Mouse (Mus musculus): Measurements from ENCODE around the gene Mtfr2. TPM values are rescaled to one million over a fixed set of nuclear protein-coding genes. Genes with fewer than 3 reads are reported as not detected.

Mtfr2 gene
- polyA plus RNA-seq, 1 experiment from 2014 or later = 2.9 TPM

DNA sequence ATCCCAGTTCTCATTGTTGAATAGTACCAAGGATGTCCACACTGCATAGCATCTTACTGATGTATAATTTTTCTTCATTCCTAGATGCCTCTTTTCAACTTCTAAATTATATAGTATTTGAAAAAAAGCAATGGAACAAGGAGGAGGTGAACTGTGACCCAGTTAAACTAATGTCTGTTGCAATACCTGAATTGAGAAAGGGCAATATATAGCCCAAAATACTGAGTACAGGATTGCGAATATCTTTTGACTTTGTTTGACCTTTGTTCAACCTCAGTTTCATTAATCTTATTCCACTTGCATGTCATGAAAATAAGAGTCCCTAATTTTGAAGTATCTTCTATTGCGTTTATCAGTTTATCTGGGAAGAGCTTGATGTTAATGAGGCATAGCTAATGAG, 16.3 kb upstream of the Mtfr2 start:
- Histone ChIP-seq H3K36me3 (peaks cover 100% of the 10 kb centered on the region), H3K9me3 (replicated peaks) (no peaks in the 10 kb centered on the region), H3K4me3 (no peak overlapping the region), H3K4me1 (no peaks in the 10 kb centered on the region), H3K27ac (replicated peaks) (no peak overlapping the region), H3K27me3 (ENCODE audit: low read depth, poor library complexity, severe bottlenecking) (no peaks in the 10 kb centered on the region)
- WGBS = 96% methylated on average over 2 of the region's 2 CpGs
- DNase-seq (ENCODE audit: low spot score) = no peak

DNA sequence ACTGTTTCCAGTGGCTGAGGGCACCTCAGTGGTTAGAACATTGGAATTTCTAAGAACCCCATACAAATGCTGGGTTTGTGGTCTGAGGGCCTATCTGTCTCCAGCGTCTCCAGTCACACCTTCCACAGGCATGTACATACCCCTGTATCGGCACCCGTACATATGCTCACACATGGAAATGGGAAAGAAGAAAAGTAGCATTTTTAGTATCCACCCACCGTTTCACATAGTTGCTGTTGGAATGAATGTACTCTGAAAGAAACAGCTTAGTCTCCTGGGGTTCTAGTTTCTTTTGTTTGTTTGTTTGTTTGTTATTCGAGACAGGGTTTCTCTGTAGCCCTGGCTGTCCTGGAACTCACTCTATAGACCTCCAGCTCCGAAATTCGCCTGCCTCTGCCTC, 9.7 kb upstream of the Mtfr2 start:
- 88% methylated on average over 7 of the region's 7 CpGs for WGBS
- H3K4me3 ChIP-seq = no peak overlapping the region
- H3K27ac ChIP-seq (replicated peaks) = no peak overlapping the region
- H3K27me3 ChIP-seq (ENCODE audit: low read depth, poor library complexity, severe bottlenecking) = no peaks in the 10 kb centered on the region
- DNase-seq (ENCODE audit: low spot score) = no peak
- no peaks in the 10 kb centered on the region for H3K9me3 ChIP-seq (replicated peaks)
- H3K36me3 ChIP-seq = peaks cover 100% of the 10 kb centered on the region
- H3K4me1 ChIP-seq = no peaks in the 10 kb centered on the region

DNA sequence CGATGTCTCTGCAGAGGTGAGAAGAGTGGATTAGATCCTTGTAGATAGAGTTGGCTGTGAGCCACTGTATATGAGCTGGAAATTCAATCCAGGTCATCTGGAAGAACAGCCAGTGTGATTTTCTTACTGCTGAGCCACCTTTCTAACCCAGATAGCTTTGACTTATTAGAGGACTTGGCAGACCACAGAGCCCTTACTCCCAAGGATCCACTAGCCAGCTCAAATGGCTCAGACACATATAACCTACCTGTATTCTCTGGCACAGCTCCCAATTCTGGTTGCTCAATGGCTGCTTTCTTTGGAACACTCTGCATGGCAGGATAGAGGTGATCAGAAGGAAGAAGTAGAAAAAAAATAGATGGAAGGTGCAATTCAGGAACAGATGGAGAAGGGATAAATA, 1.8 kb upstream of the Mtfr2 start:
- peaks cover 58% of the 10 kb centered on the region for H3K36me3 ChIP-seq
- DNase-seq (ENCODE audit: low spot score) = no peak
- H3K4me1 ChIP-seq = peaks cover 15% of the 10 kb centered on the region
- H3K27me3 ChIP-seq (ENCODE audit: low read depth, poor library complexity, severe bottlenecking) = no peaks in the 10 kb centered on the region
- H3K9me3 ChIP-seq (replicated peaks) = no peaks in the 10 kb centered on the region
- WGBS = 92% methylated on average over 1 of the region's 1 CpGs
- no peak overlapping the region for H3K27ac ChIP-seq (replicated peaks)
- no peak overlapping the region for H3K4me3 ChIP-seq

- DNase-seq (ENCODE audit: low spot score) = no peak
- WGBS = 94% methylated on average over 2 of the region's 2 CpGs
- Histone ChIP-seq H3K27me3 (ENCODE audit: low read depth, poor library complexity, severe bottlenecking) (no peaks in the 10 kb centered on the region), H3K4me3 (peak overlapping the region; percentile 79; the same call in 1 of the 2 replicates), H3K4me1 (peaks cover 15% of the 10 kb centered on the region), H3K9me3 (replicated peaks) (no peaks in the 10 kb centered on the region), H3K36me3 (peaks cover 39% of the 10 kb centered on the region), H3K27ac (replicated peaks) (no peak overlapping the region)
These were observed 1.3 kb downstream of the Mtfr2 start for GRCm38 (mm10) chr10:20348894-20349293.

- H3K27ac ChIP-seq (replicated peaks) = no peak overlapping the region
- WGBS = 67% methylated on average over 10 of the region's 10 CpGs
- H3K36me3 ChIP-seq = peaks cover 36% of the 10 kb centered on the region
- no peak overlapping the region for H3K4me3 ChIP-seq
- no peaks in the 10 kb centered on the region for H3K4me1 ChIP-seq
- DNase-seq (ENCODE audit: low spot score) = no peak
- no peaks in the 10 kb centered on the region for H3K27me3 ChIP-seq (ENCODE audit: low read depth, poor library complexity, severe bottlenecking)
- no peaks in the 10 kb centered on the region; the same call in 1 of the 2 replicates for H3K9me3 ChIP-seq (replicated peaks)
These were observed 14.2 kb downstream of the Mtfr2 start for GRCm38 (mm10) chr10:20361542-20362449.

- peaks cover 28% of the 10 kb centered on the region for H3K36me3 ChIP-seq
- H3K9me3 ChIP-seq (replicated peaks) = peaks cover 8% of the 10 kb centered on the region; the same call in 1 of the 2 replicates
- DNase-seq (ENCODE audit: low spot score) = no peak
- no peaks in the 10 kb centered on the region for H3K27me3 ChIP-seq (ENCODE audit: low read depth, poor library complexity, severe bottlenecking)
- 73% methylated on average over 4 of the region's 4 CpGs for WGBS
- no peaks in the 10 kb centered on the region for H3K4me1 ChIP-seq
- no peak overlapping the region for H3K27ac ChIP-seq (replicated peaks)
- no peak overlapping the region for H3K4me3 ChIP-seq
These were observed 15.0 kb downstream of the Mtfr2 start for GRCm38 (mm10) chr10:20362450-20363118.

- Histone ChIP-seq H3K4me1 (no peaks in the 10 kb centered on the region), H3K9me3 (replicated peaks) (peaks cover 9% of the 10 kb centered on the region; the same call in 1 of the 2 replicates), H3K36me3 (no peaks in the 10 kb centered on the region), H3K27me3 (ENCODE audit: low read depth, poor library complexity, severe bottlenecking) (no peaks in the 10 kb centered on the region), H3K4me3 (no peak overlapping the region), H3K27ac (replicated peaks) (no peak overlapping the region)
- 92% methylated on average over 5 of the region's 5 CpGs for WGBS
- DNase-seq (ENCODE audit: low spot score) = no peak
These were observed 24.5 kb downstream of the Mtfr2 start for GRCm38 (mm10) chr10:20372046-20372445.

DNA sequence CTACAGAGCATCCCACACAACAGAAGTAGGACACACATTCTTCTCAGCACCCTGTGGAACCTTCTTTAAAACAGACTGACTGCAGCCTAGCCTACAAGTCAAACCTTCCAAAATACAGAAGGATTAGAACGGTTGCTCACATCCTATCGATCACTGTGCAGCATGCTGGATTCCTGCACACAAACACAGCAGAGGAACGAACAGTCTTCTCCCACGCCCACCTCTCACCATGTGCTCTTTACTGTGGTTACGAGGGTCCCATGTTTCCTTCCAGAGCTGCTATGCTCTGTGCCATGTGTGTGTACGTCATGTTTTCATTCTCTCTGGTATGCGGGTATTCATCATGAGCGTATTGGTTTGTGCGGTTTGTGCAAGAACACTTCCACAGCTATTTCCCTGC, 30.1 kb downstream of the Mtfr2 start:
- Histone ChIP-seq H3K27ac (replicated peaks) (no peak overlapping the region), H3K9me3 (replicated peaks) (no peaks in the 10 kb centered on the region), H3K27me3 (ENCODE audit: low read depth, poor library complexity, severe bottlenecking) (no peaks in the 10 kb centered on the region), H3K4me3 (no peak overlapping the region), H3K4me1 (peaks cover 5% of the 10 kb centered on the region), H3K36me3 (no peaks in the 10 kb centered on the region)
- WGBS = 94% methylated on average over 9 of the region's 9 CpGs
- no peak for DNase-seq (ENCODE audit: low spot score)

GRCm38 (mm10) chr10:20379071-20379735, 31.6 kb downstream of the Mtfr2 start:
- WGBS = 82% methylated on average over 9 of the region's 9 CpGs
- Histone ChIP-seq H3K4me3 (no peak overlapping the region), H3K27ac (replicated peaks) (no peak overlapping the region), H3K4me1 (peaks cover 10% of the 10 kb centered on the region), H3K9me3 (replicated peaks) (no peaks in the 10 kb centered on the region), H3K27me3 (ENCODE audit: low read depth, poor library complexity, severe bottlenecking) (no peaks in the 10 kb centered on the region), H3K36me3 (no peaks in the 10 kb centered on the region)
- DNase-seq (ENCODE audit: low spot score) = no peak

DNA sequence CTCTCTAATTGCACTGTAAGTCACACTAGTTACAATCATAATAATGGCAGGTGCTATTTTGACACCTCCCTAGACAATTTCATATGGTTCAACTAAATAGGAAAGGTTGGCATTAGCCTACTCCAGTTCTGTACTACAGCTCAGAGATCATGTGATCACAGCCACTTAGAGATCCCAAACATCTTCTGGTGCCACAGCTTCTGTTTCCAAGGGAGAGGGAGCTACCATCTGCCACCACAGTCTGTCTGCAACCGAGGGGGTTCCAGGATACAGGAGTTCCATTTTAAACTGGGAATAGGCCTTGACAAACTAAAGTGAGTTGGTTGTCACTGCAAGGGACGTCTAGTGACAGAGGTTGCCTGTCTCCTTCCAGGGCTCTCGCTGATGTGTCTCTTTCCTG, 33.2 kb downstream of the Mtfr2 start:
- WGBS = 89% methylated on average over 3 of the region's 3 CpGs
- H3K36me3 ChIP-seq = no peaks in the 10 kb centered on the region
- H3K4me1 ChIP-seq = peaks cover 10% of the 10 kb centered on the region
- no peak overlapping the region for H3K27ac ChIP-seq (replicated peaks)
- no peak overlapping the region for H3K4me3 ChIP-seq
- no peaks in the 10 kb centered on the region for H3K9me3 ChIP-seq (replicated peaks)
- DNase-seq (ENCODE audit: low spot score) = no peak
- H3K27me3 ChIP-seq (ENCODE audit: low read depth, poor library complexity, severe bottlenecking) = no peaks in the 10 kb centered on the region

GRCm38 (mm10) chr10:20381352-20381751, 33.8 kb downstream of the Mtfr2 start:
- H3K4me1 ChIP-seq = peaks cover 10% of the 10 kb centered on the region
- H3K9me3 ChIP-seq (replicated peaks) = no peaks in the 10 kb centered on the region
- no peaks in the 10 kb centered on the region for H3K27me3 ChIP-seq (ENCODE audit: low read depth, poor library complexity, severe bottlenecking)
- no peak for DNase-seq (ENCODE audit: low spot score)
- H3K27ac ChIP-seq (replicated peaks) = no peak overlapping the region
- H3K4me3 ChIP-seq = no peak overlapping the region
- WGBS = 83% methylated on average over 3 of the region's 3 CpGs
- H3K36me3 ChIP-seq = no peaks in the 10 kb centered on the region

DNA sequence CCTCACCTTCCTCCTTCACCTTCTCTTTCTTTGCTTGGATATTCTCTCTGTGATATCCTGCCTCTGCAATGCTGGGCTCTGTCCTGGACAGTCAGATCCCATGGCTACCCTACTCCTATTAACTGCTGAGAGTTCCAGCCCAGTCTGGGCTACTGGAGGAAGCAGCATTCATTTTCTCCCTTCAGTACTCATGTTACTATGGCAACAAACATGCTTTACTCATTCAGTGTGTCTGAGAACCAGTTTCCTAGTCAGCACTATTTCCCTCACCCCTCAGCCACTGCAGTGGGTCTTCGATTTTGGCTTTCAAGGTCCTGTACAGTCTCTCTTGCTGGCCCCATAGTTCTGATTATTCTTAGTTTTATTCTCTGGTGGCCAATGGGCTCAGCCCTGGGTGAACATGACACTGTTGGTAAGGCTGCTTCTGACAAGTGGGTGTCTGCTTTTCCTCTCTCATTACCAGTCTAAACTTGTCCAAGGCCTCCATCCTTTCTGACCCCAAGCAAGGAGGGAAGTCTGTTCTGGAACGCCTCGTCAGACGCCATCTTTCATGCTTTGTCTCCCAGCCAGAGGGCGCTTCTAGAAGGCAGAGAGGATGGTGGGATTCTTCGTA, 35.3 kb downstream of the Mtfr2 start:
- 84% methylated on average over 6 of the region's 6 CpGs for WGBS
- H3K27ac ChIP-seq (replicated peaks) = no peak overlapping the region; the same call in 1 of the 2 replicates

More for the DNA sequence above, 35.3 kb downstream of the Mtfr2 start:
- no peaks in the 10 kb centered on the region for H3K36me3 ChIP-seq
- DNase-seq (ENCODE audit: low spot score) = no peak
- H3K4me3 ChIP-seq = no peak overlapping the region
- H3K4me1 ChIP-seq = peaks cover 10% of the 10 kb centered on the region
- no peaks in the 10 kb centered on the region for H3K27me3 ChIP-seq (ENCODE audit: low read depth, poor library complexity, severe bottlenecking)
- no peaks in the 10 kb centered on the region for H3K9me3 ChIP-seq (replicated peaks)
